Comparison of ENCODE assay signal across 10 mouse cellular contexts in the genomic region with DNA sequence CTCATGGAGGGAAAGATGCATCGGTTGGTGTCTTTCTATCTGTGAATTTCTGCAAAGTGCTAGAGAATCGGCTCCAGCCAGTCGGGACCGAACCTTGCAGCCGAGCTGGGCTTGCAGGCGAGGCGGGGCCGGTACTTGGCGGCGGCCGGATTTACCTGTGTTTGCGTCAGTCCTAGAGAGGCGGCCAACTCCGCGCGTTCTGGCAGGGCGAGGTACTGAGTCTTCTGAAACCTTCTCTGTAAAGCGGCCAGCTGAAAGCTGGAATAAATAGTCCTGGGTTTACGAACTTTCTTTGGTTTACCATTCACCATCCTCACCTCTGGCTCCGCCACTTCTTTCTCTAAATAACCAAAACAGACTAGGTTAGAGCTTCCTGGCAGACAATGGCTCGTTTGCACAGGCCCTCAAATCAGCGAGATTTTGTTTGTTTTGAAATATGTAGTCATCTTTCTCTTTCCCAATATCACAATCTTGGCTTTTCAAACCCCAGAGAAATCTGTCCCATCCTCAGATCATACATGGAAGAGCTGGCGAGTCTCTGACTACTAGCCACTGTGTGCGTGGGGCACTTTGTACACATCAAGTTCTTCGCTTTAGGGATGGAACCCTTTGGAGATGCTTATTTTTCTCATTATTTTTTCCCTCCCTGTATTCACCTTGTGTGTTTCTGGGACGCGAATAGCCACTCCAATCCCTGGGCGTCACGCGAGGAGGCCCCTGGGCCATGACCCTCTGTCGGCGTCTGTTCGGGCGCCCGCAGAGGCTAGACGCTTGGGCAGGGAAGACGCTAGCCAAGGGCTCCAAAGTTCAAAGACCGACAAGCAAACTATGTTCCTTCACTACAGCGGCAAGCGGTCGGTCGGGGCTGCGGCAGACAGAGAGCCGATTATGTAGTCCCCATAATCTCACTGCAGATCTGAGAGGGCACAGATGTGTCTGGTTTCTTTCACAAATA. TPM values are rescaled to one million over a fixed set of nuclear protein-coding genes. Genes with fewer than 3 reads are reported as not detected.
DNase-seq lines count a peak whose midpoint lies in the region; ATAC-seq and TF ChIP-seq lines count a peak whose summit lies in the region.
"Had no signal": no experiment of that assay in that cellular context is flagged by ENCODE, and none has a peak within 500 bp of the region (broad histone marks: within the 10 kb centered on the region; RNA-seq: fewer than 3 reads in every experiment).

No protein-coding gene starts in this region.

- WGBS in liver, embryonic 11.5 days = 4% methylated on average over 44 of the region's 44 CpGs
- WGBS in heart, postnatal 0 days = 10% methylated on average over 44 of the region's 44 CpGs
- WGBS in stomach, embryonic 14.5 days = 3% methylated on average over 44 of the region's 44 CpGs

- peaks cover 98% of the 10 kb centered on the region for H3K27me3 ChIP-seq in liver, embryonic 11.5 days (replicated peaks; ENCODE audit: control insufficient read depth, insufficient read depth, low read length)
- H3K27me3 ChIP-seq in heart, postnatal 0 days (ENCODE audit: control insufficient read depth, insufficient read depth, low read length) = peaks cover 93% of the 10 kb centered on the region
- peaks cover 68% of the 10 kb centered on the region for H3K27me3 ChIP-seq in stomach, embryonic 14.5 days (ENCODE audit: control insufficient read depth, insufficient read depth, low read length)

- no peaks in the 10 kb centered on the region; the same call in 1 of the 2 replicates for H3K4me1 ChIP-seq in liver, embryonic 11.5 days (replicated peaks; ENCODE audit: control insufficient read depth, insufficient read depth, low read length)
- H3K4me1 ChIP-seq in heart, postnatal 0 days (ENCODE audit: control insufficient read depth, insufficient read depth) = no peaks in the 10 kb centered on the region
- H3K4me1 ChIP-seq in stomach, embryonic 14.5 days (ENCODE audit: control insufficient read depth, insufficient read depth, low read length) = no peaks in the 10 kb centered on the region

- no peaks in the 10 kb centered on the region for H3K36me3 ChIP-seq in liver, embryonic 11.5 days (ENCODE audit: control insufficient read depth, insufficient read depth, low read length)
- H3K36me3 ChIP-seq in heart, postnatal 0 days (replicated peaks; ENCODE audit: control insufficient read depth, insufficient read depth, low read length) = no peaks in the 10 kb centered on the region
- no peaks in the 10 kb centered on the region for H3K36me3 ChIP-seq in stomach, embryonic 14.5 days (ENCODE audit: control insufficient read depth, insufficient read depth, low read length)

- no peak overlapping the region for H3K27ac ChIP-seq in liver, embryonic 11.5 days (ENCODE audit: low read depth, low read length)
- no peak overlapping the region for H3K27ac ChIP-seq in heart, postnatal 0 days (ENCODE audit: low read depth)
- no peak overlapping the region for H3K27ac ChIP-seq in stomach, embryonic 14.5 days (ENCODE audit: low read length)

- no peaks in the 10 kb centered on the region for H3K9me3 ChIP-seq in liver, embryonic 11.5 days (ENCODE audit: control insufficient read depth, low read length)
- no peaks in the 10 kb centered on the region for H3K9me3 ChIP-seq in heart, postnatal 0 days (replicated peaks; ENCODE audit: control insufficient read depth, low read length)
- H3K9me3 ChIP-seq in stomach, embryonic 14.5 days (ENCODE audit: control insufficient read depth, low read depth, low read length) = no peaks in the 10 kb centered on the region

- H3K4me2 ChIP-seq in liver, embryonic 11.5 days = no peak overlapping the region
- H3K4me2 ChIP-seq in heart, postnatal 0 days (ENCODE audit: low read depth, low read length) = no peak overlapping the region
- H3K4me2 ChIP-seq in stomach, embryonic 14.5 days (replicated peaks; ENCODE audit: low read depth, low read length) = no peak overlapping the region

- no peak for ATAC-seq in liver, embryonic 11.5 days (replicated peaks; ENCODE audit: low FRiP score)
- ATAC-seq in heart, postnatal 0 days (ENCODE audit: insufficient read depth, low read depth) = no peak
- no peak for ATAC-seq in stomach, embryonic 14.5 days (ENCODE audit: insufficient number of reproducible peaks, insufficient read depth, low FRiP score, low read depth)

- TF ChIP-seq CTCF in heart, postnatal 0 days (IDR thresholded peaks at IDR 0.05; ENCODE audit: low read depth) = no peak

- H3K4me3 ChIP-seq in liver, embryonic 11.5 days (ENCODE audit: low read depth, low read length) = no peak overlapping the region
- H3K4me3 ChIP-seq in heart, postnatal 0 days (ENCODE audit: low read depth, low read length) = 0 out of 2 replicates have a peak overlapping the region, but pooled peaks have one; percentile 60
- peak overlapping the region; percentile 10 for H3K4me3 ChIP-seq in stomach, embryonic 14.5 days (ENCODE audit: low read depth, low read length)

- no peak for TF ChIP-seq EP300 in heart, postnatal 0 days (IDR thresholded peaks at IDR 0.05; ENCODE audit: low read depth)

- no peak overlapping the region for H3K9ac ChIP-seq in liver, embryonic 11.5 days (ENCODE audit: low read depth, low read length)
- H3K9ac ChIP-seq in heart, postnatal 0 days (replicated peaks; ENCODE audit: low read depth, low read length) = no peak overlapping the region
- H3K9ac ChIP-seq in stomach, embryonic 14.5 days (replicated peaks; ENCODE audit: low read depth, low read length) = no peak overlapping the region

- peak; percentile 79 for DNase-seq in heart, adult 11 months
- DNase-seq in heart, adult 9 months (ENCODE audit: low spot score in 2 of 2) = no peak
- peak; percentile 34 for DNase-seq in liver, embryonic 11.5 days (ENCODE audit: low spot score)
- DNase-seq in liver = no peak
- DNase-seq in heart, postnatal 0 days (ENCODE audit: low spot score) = no peak
- DNase-seq in T-cell, adult 2 months (ENCODE audit: low spot score) = no peak
- DNase-seq in urinary bladder, adult 18-20 months (ENCODE audit: low spot score in 2 of 2) = no peak
- DNase-seq: cerebellum, adult 11 months; lung, postnatal 14 days had no signal

RNA-seq across cellular contexts. Expression of a gene that starts 2.2 kb away (rescaled TPM):
- polyA plus RNA-seq in liver, embryonic 11.5 days (2014; fragmentation: Nextera tagmentation; extraction: Ambion mirVana) = 0.88 and 1.5 TPM in 2 replicates
- 0.58 TPM in 1 of 2 replicates, not detected in the other for total RNA-seq in heart, postnatal 0 days (2014; rRNA removed; ENCODE audit: low replicate concordance)
- 0.68 and 0.97 TPM in 2 replicates for polyA plus RNA-seq in heart, postnatal 0 days (2015; fragmentation: Nextera tagmentation; extraction: Ambion mirVana)
- 6.6 and 6.7 TPM in 2 replicates for polyA plus RNA-seq in stomach, embryonic 14.5 days (2014; fragmentation: Nextera tagmentation; extraction: Ambion mirVana)

RNA-seq across cellular contexts. Expression of a gene that starts 16.5 kb away (rescaled TPM):
- polyA plus RNA-seq in liver, embryonic 11.5 days (2014; fragmentation: Nextera tagmentation; extraction: Ambion mirVana) = 0.08 TPM in 1 of 2 replicates, not detected in the other
- total RNA-seq in heart, postnatal 0 days (2014; rRNA removed; ENCODE audit: low replicate concordance) = not detected in 2 replicates
- polyA plus RNA-seq in heart, postnatal 0 days (2015; fragmentation: Nextera tagmentation; extraction: Ambion mirVana) = not detected in 2 replicates
- 0.15 and 0.42 TPM in 2 replicates for polyA plus RNA-seq in stomach, embryonic 14.5 days (2014; fragmentation: Nextera tagmentation; extraction: Ambion mirVana)

Comparison
In these comparisons a context has a peak if more than half of its experiments do, and no peak if none do; other contexts are left out.
1. DNase-seq: peak in heart, adult 11 months (single experiment) and liver, embryonic 11.5 days (single experiment); none in heart, adult 9 months (0 of 2), liver (single experiment), heart, postnatal 0 days (single experiment), T-cell, adult 2 months (single experiment) and urinary bladder, adult 18-20 months (0 of 2).